Mouse (Mus musculus) liver, postnatal 0 days (tissue): ENCODE results near the gene Lsm12.

ENCODE experiments used
- CTCF ChIP-seq: sonication (generic); IDR thresholded peaks from 2 replicates; pipeline ENCODE4 v1.5.1; 2016; ENCODE audit warnings: antibody characterized with exemption, low read depth
- EP300 ChIP-seq: IDR thresholded peaks from 2 replicates; pipeline ENCODE4 v1.6.1; 2016; ENCODE audit warnings: antibody characterized with exemption, low read depth, mild to moderate bottlenecking

- peak; percentile 32; the same call in 1 of the 2 replicates for TF ChIP-seq CTCF
- no peak for TF ChIP-seq EP300
These were observed 16.3 kb upstream of the Lsm12 start for GRCm38 (mm10) chr11:102201408-102201821.
